Mouse (Mus musculus): Measurements from ENCODE around the gene Gm5134. TPM values are rescaled to one million over a fixed set of nuclear protein-coding genes. Genes with fewer than 3 reads are reported as not detected.
A peak's percentile ranks its signal among the peaks of the same experiment; 100 is the strongest.

The Gm5134 gene
- polyA plus RNA-seq, 1 experiment from 2014 or later, result not detected

GRCm38 (mm10) chr10:75951424-75952050 is 2.8 kb upstream of the Gm5134 start:
- no peaks in the 10 kb centered on the region for H3K9me3 ChIP-seq (replicated peaks; ENCODE audit: control insufficient read depth, low read length)
- 4% methylated on average over 13 of the region's 13 CpGs for WGBS
- no peak overlapping the region for H3K27ac ChIP-seq (replicated peaks; ENCODE audit: low read depth, low read length)
- H3K4me1 ChIP-seq (ENCODE audit: control insufficient read depth, insufficient read depth, low read length), result no peaks in the 10 kb centered on the region
- H3K36me3 ChIP-seq (replicated peaks; ENCODE audit: control insufficient read depth, insufficient read depth, low read depth, low read length), result no peaks in the 10 kb centered on the region
- no peaks in the 10 kb centered on the region for H3K27me3 ChIP-seq (ENCODE audit: control insufficient read depth, insufficient read depth, low read length)
- ATAC-seq (replicated peaks; ENCODE audit: insufficient number of reproducible peaks, low FRiP score, low TSS enrichment, low read depth), result 0 out of 2 replicates have a peak, but pooled peaks have one; percentile 1
- peak overlapping the region; percentile 84 for H3K4me2 ChIP-seq (ENCODE audit: low read depth, low read length)
- H3K9ac ChIP-seq (replicated peaks; ENCODE audit: low read length), result peak overlapping the region; percentile 50
- H3K4me3 ChIP-seq (ENCODE audit: low read depth, low read length), result peak overlapping the region; percentile 41
- peak; percentile 71 for DNase-seq (ENCODE audit: low spot score)

GRCm38 (mm10) chr10:75973846-75974245 is 19.5 kb downstream of the Gm5134 start:
- 91% methylated on average over 10 of the region's 10 CpGs for WGBS
- no peak for DNase-seq (ENCODE audit: low spot score)

GRCm38 (mm10) chr10:75975216-75975615 is 20.9 kb downstream of the Gm5134 start:
- H3K4me2 ChIP-seq (ENCODE audit: low read depth, low read length), result no peak overlapping the region
- ATAC-seq (replicated peaks; ENCODE audit: insufficient number of reproducible peaks, low FRiP score, low TSS enrichment, low read depth), result no peak
- no peak overlapping the region for H3K27ac ChIP-seq (replicated peaks; ENCODE audit: low read depth, low read length)
- no peaks in the 10 kb centered on the region for H3K9me3 ChIP-seq (replicated peaks; ENCODE audit: control insufficient read depth, low read length)
- no peaks in the 10 kb centered on the region for H3K27me3 ChIP-seq (ENCODE audit: control insufficient read depth, insufficient read depth, low read length)
- no peak overlapping the region for H3K9ac ChIP-seq (replicated peaks; ENCODE audit: low read length)
- H3K4me1 ChIP-seq (ENCODE audit: control insufficient read depth, insufficient read depth, low read length), result no peaks in the 10 kb centered on the region
- WGBS, result 78% methylated on average over 5 of the region's 5 CpGs
- H3K36me3 ChIP-seq (replicated peaks; ENCODE audit: control insufficient read depth, insufficient read depth, low read depth, low read length), result no peaks in the 10 kb centered on the region
- DNase-seq (ENCODE audit: low spot score), result peak; percentile 23
- H3K4me3 ChIP-seq (ENCODE audit: low read depth, low read length), result no peak overlapping the region

More at GRCm38 (mm10) chr10:75973846-75974245, 19.5 kb downstream of the Gm5134 start:
- H3K27me3 ChIP-seq (ENCODE audit: control insufficient read depth, insufficient read depth, low read length), result no peaks in the 10 kb centered on the region
- no peak overlapping the region for H3K4me3 ChIP-seq (ENCODE audit: low read depth, low read length)
- no peaks in the 10 kb centered on the region for H3K36me3 ChIP-seq (replicated peaks; ENCODE audit: control insufficient read depth, insufficient read depth, low read depth, low read length)
- H3K4me1 ChIP-seq (ENCODE audit: control insufficient read depth, insufficient read depth, low read length), result no peaks in the 10 kb centered on the region
- ATAC-seq (replicated peaks; ENCODE audit: insufficient number of reproducible peaks, low FRiP score, low TSS enrichment, low read depth), result no peak
- no peak overlapping the region for H3K27ac ChIP-seq (replicated peaks; ENCODE audit: low read depth, low read length)
- no peaks in the 10 kb centered on the region for H3K9me3 ChIP-seq (replicated peaks; ENCODE audit: control insufficient read depth, low read length)
- H3K9ac ChIP-seq (replicated peaks; ENCODE audit: low read length), result no peak overlapping the region
- no peak overlapping the region for H3K4me2 ChIP-seq (ENCODE audit: low read depth, low read length)

GRCm38 (mm10) chr10:75978119-75978834 is 24.0 kb downstream of the Gm5134 start:
- Histone ChIP-seq H3K36me3 (replicated peaks; ENCODE audit: control insufficient read depth, insufficient read depth, low read depth, low read length) (no peaks in the 10 kb centered on the region), H3K9ac (replicated peaks; ENCODE audit: low read length) (no peak overlapping the region), H3K4me2 (ENCODE audit: low read depth, low read length) (no peak overlapping the region), H3K27ac (replicated peaks; ENCODE audit: low read depth, low read length) (no peak overlapping the region), H3K4me3 (ENCODE audit: low read depth, low read length) (no peak overlapping the region), H3K27me3 (ENCODE audit: control insufficient read depth, insufficient read depth, low read length) (no peaks in the 10 kb centered on the region), H3K4me1 (ENCODE audit: control insufficient read depth, insufficient read depth, low read length) (no peaks in the 10 kb centered on the region), H3K9me3 (replicated peaks; ENCODE audit: control insufficient read depth, low read length) (no peaks in the 10 kb centered on the region)
- no peak for ATAC-seq (replicated peaks; ENCODE audit: insufficient number of reproducible peaks, low FRiP score, low TSS enrichment, low read depth)
- WGBS, result 49% methylated on average over 10 of the region's 10 CpGs
- no peak for DNase-seq (ENCODE audit: low spot score)

- DNase-seq (ENCODE audit: low spot score) (no peak), ATAC-seq (replicated peaks; ENCODE audit: insufficient number of reproducible peaks, low FRiP score, low TSS enrichment, low read depth) (no peak)
- Histone ChIP-seq H3K4me3 (ENCODE audit: low read depth, low read length) (no peak overlapping the region), H3K9me3 (replicated peaks; ENCODE audit: control insufficient read depth, low read length) (no peaks in the 10 kb centered on the region), H3K4me1 (ENCODE audit: control insufficient read depth, insufficient read depth, low read length) (no peaks in the 10 kb centered on the region), H3K4me2 (ENCODE audit: low read depth, low read length) (no peak overlapping the region), H3K9ac (replicated peaks; ENCODE audit: low read length) (no peak overlapping the region), H3K27ac (replicated peaks; ENCODE audit: low read depth, low read length) (no peak overlapping the region), H3K27me3 (ENCODE audit: control insufficient read depth, insufficient read depth, low read length) (no peaks in the 10 kb centered on the region), H3K36me3 (replicated peaks; ENCODE audit: control insufficient read depth, insufficient read depth, low read depth, low read length) (no peaks in the 10 kb centered on the region)
- 86% methylated on average over 5 of the region's 5 CpGs for WGBS
Observed at GRCm38 (mm10) chr10:75978835-75979157, 24.5 kb downstream of the Gm5134 start.

- Histone ChIP-seq H3K36me3 (replicated peaks; ENCODE audit: control insufficient read depth, insufficient read depth, low read depth, low read length) (no peaks in the 10 kb centered on the region), H3K4me3 (ENCODE audit: low read depth, low read length) (no peak overlapping the region), H3K4me2 (ENCODE audit: low read depth, low read length) (no peak overlapping the region), H3K9me3 (replicated peaks; ENCODE audit: control insufficient read depth, low read length) (no peaks in the 10 kb centered on the region), H3K27me3 (ENCODE audit: control insufficient read depth, insufficient read depth, low read length) (no peaks in the 10 kb centered on the region), H3K9ac (replicated peaks; ENCODE audit: low read length) (no peak overlapping the region), H3K27ac (replicated peaks; ENCODE audit: low read depth, low read length) (no peak overlapping the region), H3K4me1 (ENCODE audit: control insufficient read depth, insufficient read depth, low read length) (no peaks in the 10 kb centered on the region)
- DNase-seq (ENCODE audit: low spot score) (no peak), ATAC-seq (replicated peaks; ENCODE audit: insufficient number of reproducible peaks, low FRiP score, low TSS enrichment, low read depth) (no peak)
- 92% methylated on average over 3 of the region's 3 CpGs for WGBS
Observed at GRCm38 (mm10) chr10:75979432-75979831, 25.1 kb downstream of the Gm5134 start.

DNA sequence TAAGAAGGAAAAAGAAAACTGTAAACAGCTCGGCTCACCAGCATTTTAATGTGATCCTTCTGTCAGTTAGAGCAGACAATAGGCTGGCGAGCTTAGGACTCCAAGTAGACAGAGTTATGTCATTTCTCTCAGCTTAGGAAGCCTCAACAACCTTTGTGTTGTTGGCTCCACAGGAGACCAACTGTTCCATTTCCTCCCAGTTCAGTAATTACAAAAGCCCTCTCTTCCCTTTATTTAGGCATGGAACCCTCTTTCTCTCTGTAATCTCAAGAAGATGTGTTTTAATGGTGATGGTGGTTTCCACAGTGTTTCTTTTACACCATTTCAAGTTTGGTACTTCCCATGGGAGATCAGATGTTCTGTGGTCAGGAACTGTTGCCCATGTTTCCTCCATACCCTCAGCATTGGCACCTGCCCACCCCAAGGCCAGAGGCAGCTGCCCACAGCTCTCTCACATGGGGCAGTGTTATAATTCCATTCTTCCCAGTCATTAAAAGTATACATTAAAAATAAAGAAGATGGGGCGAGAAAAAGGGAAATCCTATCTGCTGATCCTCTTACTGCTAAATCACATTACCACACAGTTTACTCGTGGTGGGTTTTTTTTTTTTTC is 36.2 kb downstream of the Gm5134 start:
- no peak for ATAC-seq (replicated peaks; ENCODE audit: insufficient number of reproducible peaks, low FRiP score, low TSS enrichment, low read depth)
- H3K4me1 ChIP-seq (ENCODE audit: control insufficient read depth, insufficient read depth, low read length), result no peaks in the 10 kb centered on the region

DNA sequence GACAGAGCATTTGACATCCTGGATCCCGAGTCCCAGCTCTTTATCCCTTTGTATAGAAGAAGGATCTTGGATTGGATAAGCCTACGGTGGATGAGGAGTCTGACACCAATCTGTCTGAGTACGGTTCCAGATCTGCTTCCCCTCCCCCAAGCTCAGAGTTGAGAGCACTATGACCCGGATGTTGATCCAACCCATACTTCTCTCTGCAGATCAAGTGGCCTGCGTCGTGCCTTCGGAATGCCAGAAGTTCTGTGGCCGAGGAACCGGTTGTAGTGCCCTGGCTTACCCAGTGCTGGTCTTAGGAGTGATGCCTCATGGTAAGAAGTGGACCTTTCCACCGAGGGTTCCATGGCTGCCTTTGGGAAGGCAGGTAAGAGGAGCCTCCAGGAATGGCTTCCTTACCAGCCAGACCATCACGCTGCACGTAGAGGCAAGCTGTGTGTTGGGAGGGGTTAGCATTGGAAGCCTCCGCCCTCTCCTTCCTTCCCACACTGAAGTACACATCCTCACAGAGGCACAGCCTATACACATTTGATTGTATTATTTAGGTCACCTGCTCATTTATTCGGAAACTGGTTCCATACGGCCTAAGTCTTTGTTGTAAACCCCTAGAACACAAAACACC is 39.4 kb downstream of the Gm5134 start:
- H3K9me3 ChIP-seq (replicated peaks; ENCODE audit: control insufficient read depth, low read length), result no peaks in the 10 kb centered on the region
- 89% methylated on average over 15 of the region's 15 CpGs for WGBS
- DNase-seq (ENCODE audit: low spot score), result no peak

More for the DNA sequence above, 36.2 kb downstream of the Gm5134 start:
- no peak overlapping the region for H3K27ac ChIP-seq (replicated peaks; ENCODE audit: low read depth, low read length)
- H3K9ac ChIP-seq (replicated peaks; ENCODE audit: low read length), result no peak overlapping the region
- DNase-seq (ENCODE audit: low spot score), result no peak
- 71% methylated on average over 4 of the region's 4 CpGs for WGBS
- H3K4me2 ChIP-seq (ENCODE audit: low read depth, low read length), result no peak overlapping the region
- no peaks in the 10 kb centered on the region for H3K36me3 ChIP-seq (replicated peaks; ENCODE audit: control insufficient read depth, insufficient read depth, low read depth, low read length)
- no peaks in the 10 kb centered on the region for H3K27me3 ChIP-seq (ENCODE audit: control insufficient read depth, insufficient read depth, low read length)
- no peaks in the 10 kb centered on the region for H3K9me3 ChIP-seq (replicated peaks; ENCODE audit: control insufficient read depth, low read length)
- no peak overlapping the region for H3K4me3 ChIP-seq (ENCODE audit: low read depth, low read length)

More for the DNA sequence above, 39.4 kb downstream of the Gm5134 start:
- no peaks in the 10 kb centered on the region for H3K4me1 ChIP-seq (ENCODE audit: control insufficient read depth, insufficient read depth, low read length)
- no peak overlapping the region for H3K4me2 ChIP-seq (ENCODE audit: low read depth, low read length)
- H3K9ac ChIP-seq (replicated peaks; ENCODE audit: low read length), result no peak overlapping the region
- no peaks in the 10 kb centered on the region for H3K27me3 ChIP-seq (ENCODE audit: control insufficient read depth, insufficient read depth, low read length)
- no peaks in the 10 kb centered on the region for H3K36me3 ChIP-seq (replicated peaks; ENCODE audit: control insufficient read depth, insufficient read depth, low read depth, low read length)
- no peak overlapping the region for H3K27ac ChIP-seq (replicated peaks; ENCODE audit: low read depth, low read length)
- no peak overlapping the region for H3K4me3 ChIP-seq (ENCODE audit: low read depth, low read length)
- ATAC-seq (replicated peaks; ENCODE audit: insufficient number of reproducible peaks, low FRiP score, low TSS enrichment, low read depth), result no peak
